Mouse (Mus musculus): Measurements from ENCODE around the gene Btbd16.

DNA sequence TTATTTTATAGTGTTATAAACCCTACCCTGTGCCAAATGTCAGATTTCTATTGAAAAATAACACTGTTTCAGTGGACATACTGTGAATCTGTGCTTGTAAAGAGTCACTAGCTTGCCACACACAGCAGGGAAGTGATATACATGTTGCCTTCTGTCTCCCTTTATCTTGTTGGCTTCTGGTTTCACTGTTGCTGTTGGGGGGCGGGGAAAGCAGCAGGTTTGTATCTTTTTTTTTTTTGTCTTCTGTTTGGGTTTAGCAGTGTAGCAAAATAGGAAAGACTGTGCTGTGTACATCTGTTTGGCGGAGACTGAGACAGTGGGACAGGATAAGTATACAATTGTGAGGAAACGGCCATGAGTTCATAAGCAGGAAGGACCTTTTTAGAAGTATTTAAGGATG is 93.4 kb downstream of the Btbd16 start:
- TF ChIP-seq CTCF (IDR thresholded peaks at IDR 0.05; ENCODE audit: low read depth, low read length) (no peak), POLR2A (IDR thresholded peaks at IDR 0.05; ENCODE audit: extremely low read depth, insufficient read depth, low read length) (no peak)

Measured in liver, adult 2 months (tissue).